Mouse (Mus musculus): ENCODE measurements around the gene Gm9732. TPM values are rescaled to one million over a fixed set of nuclear protein-coding genes. Genes with fewer than 3 reads are reported as not detected.
"Not testable (repeated sequence)": the region's sequence is repeated elsewhere in the genome, so short reads cannot be mapped to it uniquely, and the experiment has no call there.

Gene Gm9732
- 14.6 and 23.0 TPM in 2 replicates for total RNA-seq (2014; fragmentation: Nextera tagmentation)
- total RNA-seq (2017) = 9.5 and 11.7 TPM in 2 replicates
- 0.24 and 0.56 TPM in 2 replicates for polyA plus RNA-seq (2012)

DNA sequence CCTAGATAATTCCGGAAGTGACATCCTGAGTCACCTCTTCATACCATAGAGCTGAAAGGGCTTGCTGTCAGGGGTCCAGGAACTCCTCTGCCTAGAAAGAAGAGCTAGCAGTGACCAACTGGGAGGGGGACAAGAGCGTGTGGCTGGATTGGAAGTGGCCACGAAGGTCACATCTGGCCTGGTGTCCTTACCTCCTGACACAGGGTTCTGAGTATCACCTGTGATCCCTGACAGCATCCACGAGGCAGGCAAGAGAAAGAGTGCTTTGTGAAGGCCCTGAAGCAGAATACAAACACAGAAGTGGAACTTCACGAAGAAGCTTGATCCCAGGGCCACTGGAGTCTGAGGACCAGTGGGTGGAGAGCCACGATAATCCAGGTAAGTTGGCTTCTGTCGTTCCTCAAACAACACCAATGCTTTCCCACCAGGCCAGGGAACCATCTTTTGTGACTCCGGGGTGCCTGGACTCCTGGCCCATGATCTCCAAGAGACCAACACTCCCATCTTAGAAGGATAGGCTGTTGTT is at the start of gene Gm9732:
TSS of gene Gm9732 (plus strand) at position 51 of the 526 bp plus-strand sequence.
- H3K4me3 ChIP-seq (ENCODE audit: low read depth, low read length); H3K4me1 ChIP-seq (ENCODE audit: insufficient read depth, low read depth, low read length); ATAC-seq (ENCODE audit: extremely low read depth, insufficient number of reproducible peaks, low FRiP score, poor library complexity, severe bottlenecking); H3K9me3 ChIP-seq (replicated peaks); H3K36me3 ChIP-seq (replicated peaks); DNase-seq (ENCODE audit: low spot score); H3K27me3 ChIP-seq (ENCODE audit: insufficient read depth, low read length): not testable (repeated sequence)

GRCm38 (mm10) chr14:43235204-43235603 is 39.6 kb upstream of the Gm9732 start, which contains the start of gene Gm8122:
Gm8122 (minus strand) TSS chr14:43235304.
- DNase-seq (ENCODE audit: low spot score); H3K9me3 ChIP-seq (replicated peaks); ATAC-seq (ENCODE audit: extremely low read depth, insufficient number of reproducible peaks, low FRiP score, poor library complexity, severe bottlenecking); H3K4me1 ChIP-seq (ENCODE audit: insufficient read depth, low read depth, low read length); H3K36me3 ChIP-seq (replicated peaks); H3K27me3 ChIP-seq (ENCODE audit: insufficient read depth, low read length); H3K4me3 ChIP-seq (ENCODE audit: low read depth, low read length): not testable (repeated sequence)

DNA sequence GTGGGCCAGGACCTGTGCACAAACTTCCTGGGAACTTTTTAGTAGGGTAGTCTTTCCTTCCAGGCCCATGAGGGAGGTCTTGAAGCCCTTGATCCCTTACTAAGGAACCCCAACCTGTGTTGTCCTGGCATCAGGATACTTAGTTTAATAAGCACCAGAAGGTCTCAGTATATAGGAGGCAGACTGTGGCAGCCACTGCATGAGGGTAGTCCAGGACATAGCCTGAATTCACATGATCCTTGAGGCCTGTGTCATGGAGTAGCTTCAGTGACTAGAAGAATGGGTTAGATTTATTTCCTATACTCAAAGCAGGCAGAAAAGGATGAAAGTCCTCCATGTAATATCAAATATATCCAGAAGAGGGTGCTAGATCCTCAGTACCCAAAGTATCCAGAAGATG is 37.1 kb upstream of the Gm9732 start:
- H3K27me3 ChIP-seq (ENCODE audit: insufficient read depth, low read length); DNase-seq (ENCODE audit: low spot score); H3K4me3 ChIP-seq (ENCODE audit: low read depth, low read length); H3K4me1 ChIP-seq (ENCODE audit: insufficient read depth, low read depth, low read length); H3K9me3 ChIP-seq (replicated peaks); H3K36me3 ChIP-seq (replicated peaks); ATAC-seq (ENCODE audit: extremely low read depth, insufficient number of reproducible peaks, low FRiP score, poor library complexity, severe bottlenecking): not testable (repeated sequence)

- not testable (repeated sequence) for H3K36me3 ChIP-seq (replicated peaks); H3K4me1 ChIP-seq (ENCODE audit: insufficient read depth, low read depth, low read length); H3K4me3 ChIP-seq (ENCODE audit: low read depth, low read length); DNase-seq (ENCODE audit: low spot score); ATAC-seq (ENCODE audit: extremely low read depth, insufficient number of reproducible peaks, low FRiP score, poor library complexity, severe bottlenecking); H3K27me3 ChIP-seq (ENCODE audit: insufficient read depth, low read length); H3K9me3 ChIP-seq (replicated peaks)
These were observed 25.1 kb upstream of the Gm9732 start for GRCm38 (mm10) chr14:43249611-43250170.

DNA sequence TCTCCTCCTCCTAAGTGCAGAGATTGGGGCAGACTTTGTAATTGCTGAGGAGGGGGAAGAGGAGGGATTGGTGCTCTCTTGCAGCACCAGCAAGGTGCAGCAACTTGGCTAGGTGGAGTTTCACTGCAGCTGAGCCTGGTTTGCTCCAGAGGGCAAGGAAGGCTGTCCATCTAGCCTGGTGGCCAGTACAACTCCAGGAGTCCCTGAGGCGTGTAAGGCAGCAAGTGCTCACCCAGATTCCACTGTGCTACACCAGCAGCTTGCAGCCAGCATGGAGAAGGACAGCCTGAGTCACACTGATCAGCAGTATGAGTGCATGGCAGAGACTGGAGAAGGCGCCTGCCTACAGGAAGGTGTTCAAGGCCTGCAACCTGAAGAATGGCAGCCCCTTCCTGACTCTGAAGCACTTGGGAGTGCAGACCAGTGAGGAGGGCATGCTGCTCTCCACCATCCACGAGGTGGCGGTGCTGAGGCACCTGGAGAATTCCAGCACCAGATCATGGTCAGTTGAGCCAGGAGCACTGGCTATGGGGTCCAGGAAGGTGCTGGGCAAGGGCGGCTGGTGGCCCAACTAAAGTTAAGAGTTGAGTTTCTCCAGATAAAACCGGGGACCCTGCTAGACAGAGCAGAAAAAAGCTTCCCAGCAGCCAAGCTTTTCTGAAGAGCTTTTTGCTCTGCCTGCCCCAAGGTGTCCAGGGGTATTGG is 24.1 kb upstream of the Gm9732 start:
- not testable (repeated sequence) for H3K27me3 ChIP-seq (ENCODE audit: insufficient read depth, low read length); H3K36me3 ChIP-seq (replicated peaks); H3K9me3 ChIP-seq (replicated peaks); H3K4me1 ChIP-seq (ENCODE audit: insufficient read depth, low read depth, low read length); DNase-seq (ENCODE audit: low spot score); H3K4me3 ChIP-seq (ENCODE audit: low read depth, low read length); ATAC-seq (ENCODE audit: extremely low read depth, insufficient number of reproducible peaks, low FRiP score, poor library complexity, severe bottlenecking)

DNA sequence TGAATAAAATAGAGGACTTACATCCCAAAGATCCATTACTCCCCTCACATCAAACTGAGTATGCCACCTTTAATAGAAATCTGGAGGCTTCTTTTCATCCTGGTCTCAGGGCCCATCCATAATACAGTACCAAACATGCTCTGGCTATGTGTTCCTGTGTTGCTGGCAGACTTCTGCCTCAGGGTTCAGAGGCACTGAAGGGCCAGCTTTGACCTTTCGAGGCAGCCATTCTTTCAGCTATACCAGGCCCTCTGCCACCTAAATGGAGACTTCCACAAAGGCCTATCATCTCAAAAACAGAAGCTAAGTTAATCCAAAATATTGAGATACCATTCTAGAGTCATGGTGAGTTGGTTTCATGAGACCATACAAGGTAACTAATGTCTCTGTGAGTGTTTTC is 18.3 kb upstream of the Gm9732 start:
- H3K4me1 ChIP-seq (ENCODE audit: insufficient read depth, low read depth, low read length); DNase-seq (ENCODE audit: low spot score); H3K27me3 ChIP-seq (ENCODE audit: insufficient read depth, low read length); H3K9me3 ChIP-seq (replicated peaks); ATAC-seq (ENCODE audit: extremely low read depth, insufficient number of reproducible peaks, low FRiP score, poor library complexity, severe bottlenecking); H3K36me3 ChIP-seq (replicated peaks); H3K4me3 ChIP-seq (ENCODE audit: low read depth, low read length): not testable (repeated sequence)

DNA sequence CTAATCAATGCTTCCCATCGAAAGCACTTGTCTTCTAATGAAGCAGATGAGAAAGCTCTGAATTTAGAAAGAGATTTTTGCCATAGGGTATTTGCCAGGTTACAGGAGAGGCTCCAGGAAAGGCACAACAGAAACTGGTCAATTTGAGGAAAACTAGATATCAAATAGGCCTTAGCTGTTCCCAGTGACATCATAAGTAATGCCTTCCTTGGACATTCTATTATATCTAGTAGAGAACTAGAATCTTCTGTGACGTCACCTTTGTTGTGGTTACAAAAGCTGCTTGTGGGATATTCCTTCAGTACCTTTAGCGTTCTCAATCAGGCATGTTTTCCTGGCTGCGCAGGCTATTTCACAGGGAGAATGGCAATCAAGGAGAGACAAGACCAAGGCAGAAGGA is 16.5 kb upstream of the Gm9732 start, which contains the start of gene Gm8126:
TSS of gene Gm8126 (plus strand) at position 301 of the 400 bp plus-strand sequence.
- H3K4me1 ChIP-seq (ENCODE audit: insufficient read depth, low read depth, low read length); H3K9me3 ChIP-seq (replicated peaks); ATAC-seq (ENCODE audit: extremely low read depth, insufficient number of reproducible peaks, low FRiP score, poor library complexity, severe bottlenecking); H3K4me3 ChIP-seq (ENCODE audit: low read depth, low read length); DNase-seq (ENCODE audit: low spot score); H3K36me3 ChIP-seq (replicated peaks); H3K27me3 ChIP-seq (ENCODE audit: insufficient read depth, low read length): not testable (repeated sequence)

GRCm38 (mm10) chr14:43263421-43263820 is 11.4 kb upstream of the Gm9732 start:
- not testable (repeated sequence) for H3K36me3 ChIP-seq (replicated peaks); H3K9me3 ChIP-seq (replicated peaks); H3K4me3 ChIP-seq (ENCODE audit: low read depth, low read length); H3K27me3 ChIP-seq (ENCODE audit: insufficient read depth, low read length); H3K4me1 ChIP-seq (ENCODE audit: insufficient read depth, low read depth, low read length); ATAC-seq (ENCODE audit: extremely low read depth, insufficient number of reproducible peaks, low FRiP score, poor library complexity, severe bottlenecking); DNase-seq (ENCODE audit: low spot score)

DNA sequence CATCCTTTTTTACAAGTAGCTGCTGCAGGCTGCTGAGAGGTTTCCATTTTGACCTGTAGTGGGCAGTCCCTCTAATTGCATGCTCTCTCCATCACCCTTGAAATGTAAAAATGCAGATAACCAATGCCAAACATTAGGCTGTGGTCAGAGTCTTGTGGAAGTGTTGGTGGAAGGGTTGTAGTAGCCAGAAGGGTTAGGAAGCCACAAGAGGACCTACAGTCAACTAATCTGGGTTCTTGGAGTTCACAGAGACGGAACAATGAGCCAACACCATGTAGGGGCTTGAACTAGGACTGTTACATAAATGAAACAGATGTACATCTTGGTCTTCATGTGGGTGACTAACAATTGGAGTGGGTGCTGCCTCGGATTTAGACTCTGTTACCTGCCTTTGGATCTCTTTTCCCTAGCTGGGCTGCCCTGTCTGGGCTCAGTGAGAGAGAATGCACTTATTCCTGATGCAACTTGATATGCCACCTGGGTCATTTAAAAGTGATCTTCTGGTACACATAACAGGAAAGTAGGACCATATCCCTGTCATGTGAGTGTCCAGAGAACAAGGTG is 6.2 kb upstream of the Gm9732 start:
- not testable (repeated sequence) for ATAC-seq (ENCODE audit: extremely low read depth, insufficient number of reproducible peaks, low FRiP score, poor library complexity, severe bottlenecking); H3K9me3 ChIP-seq (replicated peaks); H3K27me3 ChIP-seq (ENCODE audit: insufficient read depth, low read length); DNase-seq (ENCODE audit: low spot score); H3K4me3 ChIP-seq (ENCODE audit: low read depth, low read length); H3K36me3 ChIP-seq (replicated peaks); H3K4me1 ChIP-seq (ENCODE audit: insufficient read depth, low read depth, low read length)

GRCm38 (mm10) chr14:43269211-43269610 is 5.6 kb upstream of the Gm9732 start:
- H3K9me3 ChIP-seq (replicated peaks); ATAC-seq (ENCODE audit: extremely low read depth, insufficient number of reproducible peaks, low FRiP score, poor library complexity, severe bottlenecking); H3K4me3 ChIP-seq (ENCODE audit: low read depth, low read length); H3K27me3 ChIP-seq (ENCODE audit: insufficient read depth, low read length); DNase-seq (ENCODE audit: low spot score); H3K4me1 ChIP-seq (ENCODE audit: insufficient read depth, low read depth, low read length); H3K36me3 ChIP-seq (replicated peaks): not testable (repeated sequence)

- H3K9me3 ChIP-seq (replicated peaks); H3K4me3 ChIP-seq (ENCODE audit: low read depth, low read length); ATAC-seq (ENCODE audit: extremely low read depth, insufficient number of reproducible peaks, low FRiP score, poor library complexity, severe bottlenecking); H3K36me3 ChIP-seq (replicated peaks); H3K4me1 ChIP-seq (ENCODE audit: insufficient read depth, low read depth, low read length); DNase-seq (ENCODE audit: low spot score); H3K27me3 ChIP-seq (ENCODE audit: insufficient read depth, low read length): not testable (repeated sequence)
These were observed 1.7 kb upstream of the Gm9732 start for GRCm38 (mm10) chr14:43273161-43273560.
